Mouse (Mus musculus) MEL-GATA-1-ER (cell line): ENCODE data around the gene Lamb2.

Experiments used
- DNase-seq: peaks from one replicate; pipeline ENCODE4 v3.0.0-alpha.2; 2012; ENCODE audit warnings: low read depth; ENCODE audit errors: extremely low read depth

Lamb2 gene

DNA sequence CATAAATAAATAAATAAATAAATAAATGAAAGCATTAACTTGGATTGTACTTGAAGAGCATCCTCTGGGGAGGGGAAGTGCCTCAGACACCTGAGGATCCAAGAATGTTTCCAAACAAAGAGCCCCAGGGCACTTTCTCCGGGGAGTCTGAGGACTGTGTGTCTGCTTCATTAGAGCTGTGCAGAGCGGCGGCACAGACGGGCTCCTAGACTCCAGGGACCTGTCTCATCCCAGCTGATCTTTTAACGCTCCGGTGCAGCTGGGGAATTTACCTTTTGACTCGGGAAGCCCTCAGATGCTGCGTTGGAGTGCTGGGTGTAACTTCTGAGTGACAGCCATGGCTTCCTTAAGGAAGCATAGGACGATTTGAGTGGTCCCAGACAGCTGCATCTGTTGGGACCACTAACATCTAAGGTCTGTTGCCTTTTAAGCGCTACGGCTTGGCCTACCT is 18.3 kb upstream of the Lamb2 start, which contains the start of gene Klhdc8b:
Klhdc8b (minus strand) TSS at position 401 of the 451 bp plus-strand sequence.
- no peak for DNase-seq

DNA sequence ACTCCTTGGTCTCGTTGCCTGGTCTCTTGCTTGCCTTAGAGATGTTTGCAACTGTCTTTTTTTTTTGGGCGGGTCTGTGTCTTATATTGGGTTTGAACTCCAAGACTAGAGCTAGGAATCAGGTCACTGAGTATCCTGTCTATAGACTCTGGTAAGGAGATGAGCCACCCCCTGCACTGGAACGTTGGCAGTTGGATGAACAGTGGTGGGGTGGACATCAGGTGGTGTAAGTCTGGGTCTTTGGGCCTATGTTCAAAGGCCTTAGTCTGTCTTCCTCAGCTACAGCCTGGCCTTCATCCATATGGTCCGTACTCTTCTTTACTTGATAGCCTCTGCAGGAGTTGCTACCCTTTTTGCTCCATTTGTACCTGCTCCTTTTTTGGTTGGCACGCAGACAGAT is 17.9 kb upstream of the Lamb2 start:
- DNase-seq = no peak

DNA sequence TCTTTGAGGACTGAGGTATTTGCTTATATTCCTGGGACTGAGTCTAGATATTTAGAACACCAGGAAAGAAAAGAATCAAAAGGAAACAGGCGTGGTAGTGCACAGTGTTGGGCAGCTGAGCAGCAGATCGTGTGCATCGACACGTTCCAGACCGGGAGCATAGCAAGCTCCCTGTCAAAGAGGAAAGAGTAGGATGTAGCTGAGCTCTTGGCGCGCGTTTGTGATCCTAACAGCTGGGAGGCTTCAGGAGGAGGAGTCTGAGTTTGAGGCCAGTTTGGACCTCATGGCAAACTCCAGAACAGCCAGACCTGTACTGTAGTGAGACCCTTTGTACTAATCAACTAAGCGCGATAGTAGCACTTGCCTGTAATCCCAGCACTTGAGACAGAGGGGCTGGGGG is 17.3 kb upstream of the Lamb2 start:
- DNase-seq = no peak

GRCm38 (mm10) chr9:108463713-108464112 is 15.8 kb upstream of the Lamb2 start:
- no peak for DNase-seq

- no peak for DNase-seq
Observed at GRCm38 (mm10) chr9:108466219-108466618, 13.3 kb upstream of the Lamb2 start.

DNA sequence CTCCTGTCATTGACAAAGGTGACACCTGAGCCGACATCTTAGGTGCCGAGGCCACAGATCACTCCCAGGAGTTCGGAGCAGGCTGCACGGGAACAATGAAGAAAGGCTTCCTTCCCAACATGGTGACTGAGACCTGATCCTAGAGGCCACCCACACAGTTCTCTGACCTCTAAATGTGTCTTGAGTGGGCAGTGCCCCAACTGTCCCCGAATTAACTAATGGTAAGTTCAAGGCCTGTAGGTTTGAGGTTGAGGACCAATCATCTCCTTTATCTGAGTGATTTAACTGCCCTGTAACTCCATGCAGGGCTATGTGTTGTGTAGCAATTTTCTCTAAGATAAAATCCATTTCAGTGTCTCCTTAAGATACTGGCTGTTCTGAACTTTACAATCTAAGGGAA is 10.1 kb upstream of the Lamb2 start:
- DNase-seq = no peak

DNA sequence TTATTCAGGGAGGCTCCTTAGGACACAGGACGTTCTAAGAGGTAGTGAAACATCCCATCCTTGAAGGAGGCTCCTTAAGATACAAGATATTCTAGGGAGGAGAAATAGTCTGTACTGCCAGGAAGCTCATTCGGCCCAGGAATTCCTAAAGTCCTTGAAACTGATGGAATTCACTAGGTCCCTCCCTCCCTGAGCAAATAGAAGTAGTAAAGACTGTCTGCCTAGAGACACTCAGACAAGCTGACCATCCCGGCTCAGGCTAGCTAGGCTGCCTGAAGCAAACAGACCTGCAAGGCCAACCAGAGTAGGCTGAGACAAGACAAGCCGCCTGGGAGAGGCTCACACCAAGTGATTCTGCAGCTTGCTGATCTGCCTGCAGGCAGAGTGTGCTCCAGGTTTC is 9.7 kb upstream of the Lamb2 start:
- no peak for DNase-seq

- no peak for DNase-seq
Observed at GRCm38 (mm10) chr9:108474528-108474927, 5.0 kb upstream of the Lamb2 start.

- no peak for DNase-seq
Observed at GRCm38 (mm10) chr9:108478638-108479156, 839 bp upstream of the Lamb2 start.

DNA sequence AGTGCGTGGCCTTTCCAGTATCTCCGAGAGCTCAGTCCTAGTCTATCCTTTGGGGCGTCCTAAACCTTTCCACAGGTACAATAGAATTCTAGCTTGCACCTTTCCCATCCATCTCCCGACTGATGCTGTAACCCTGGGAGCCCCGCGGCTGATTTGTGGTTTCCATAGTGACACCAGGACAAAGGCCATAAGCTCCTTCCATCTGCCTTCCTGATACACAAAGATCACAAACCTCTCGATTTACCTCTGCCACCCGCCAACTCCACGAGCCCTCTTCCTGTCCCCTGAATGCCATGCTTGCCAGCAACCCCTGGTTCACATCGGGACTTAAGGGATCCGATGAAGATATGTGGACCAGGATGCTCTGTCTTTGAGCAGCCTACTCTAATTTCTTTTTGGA is 295 bp upstream of the Lamb2 start:
- DNase-seq = no peak

GRCm38 (mm10) chr9:108480813-108481519 is 1.4 kb downstream of the Lamb2 start:
- DNase-seq = no peak

DNA sequence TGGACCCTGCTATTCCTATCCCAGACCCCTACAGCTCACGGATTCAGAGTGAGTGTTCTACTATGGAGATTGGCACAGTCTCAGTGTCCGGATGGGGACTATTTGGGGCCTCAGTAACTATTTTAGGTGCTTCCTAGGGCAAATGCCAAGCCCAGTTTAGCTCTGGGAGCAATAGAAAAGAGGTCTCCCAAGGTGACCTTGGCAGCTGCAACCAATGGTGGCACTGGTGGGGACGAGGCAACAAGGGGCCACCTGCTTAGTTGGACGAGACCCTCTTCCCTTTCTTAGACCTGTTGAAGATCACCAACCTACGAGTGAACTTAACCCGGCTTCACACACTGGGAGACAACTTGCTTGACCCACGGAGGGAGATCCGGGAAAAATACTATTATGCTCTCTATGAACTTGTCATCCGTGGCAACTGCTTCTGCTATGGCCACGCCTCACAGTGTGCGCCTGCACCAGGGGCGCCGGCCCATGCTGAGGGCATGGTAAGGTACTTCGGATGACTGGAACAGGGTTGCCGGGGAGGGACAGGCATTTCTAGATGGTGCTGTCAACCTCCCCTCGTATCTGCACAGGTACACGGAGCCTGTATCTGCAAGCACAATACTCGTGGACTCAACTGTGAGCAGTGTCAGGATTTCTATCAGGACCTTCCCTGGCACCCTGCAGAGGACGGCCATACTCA is 2.1 kb downstream of the Lamb2 start:
- no peak for DNase-seq

GRCm38 (mm10) chr9:108483051-108483790 is 3.7 kb downstream of the Lamb2 start:
- DNase-seq = no peak

DNA sequence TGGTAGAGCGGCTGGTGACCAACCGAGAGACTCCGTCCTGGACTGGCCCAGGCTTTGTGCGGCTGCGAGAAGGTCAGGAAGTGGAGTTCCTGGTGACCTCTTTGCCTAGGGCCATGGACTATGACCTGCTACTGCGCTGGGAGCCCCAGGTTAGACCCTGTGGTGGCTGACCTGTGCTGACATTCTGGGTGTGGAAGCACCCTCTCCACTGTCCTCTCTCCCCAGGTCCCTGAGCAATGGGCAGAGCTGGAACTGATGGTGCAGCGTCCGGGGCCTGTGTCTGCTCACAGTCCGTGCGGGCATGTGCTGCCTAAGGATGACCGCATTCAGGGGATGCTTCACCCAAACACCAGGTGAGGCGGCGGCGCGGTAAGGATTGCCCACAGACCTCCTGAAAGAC is 4.5 kb downstream of the Lamb2 start:
- no peak for DNase-seq

DNA sequence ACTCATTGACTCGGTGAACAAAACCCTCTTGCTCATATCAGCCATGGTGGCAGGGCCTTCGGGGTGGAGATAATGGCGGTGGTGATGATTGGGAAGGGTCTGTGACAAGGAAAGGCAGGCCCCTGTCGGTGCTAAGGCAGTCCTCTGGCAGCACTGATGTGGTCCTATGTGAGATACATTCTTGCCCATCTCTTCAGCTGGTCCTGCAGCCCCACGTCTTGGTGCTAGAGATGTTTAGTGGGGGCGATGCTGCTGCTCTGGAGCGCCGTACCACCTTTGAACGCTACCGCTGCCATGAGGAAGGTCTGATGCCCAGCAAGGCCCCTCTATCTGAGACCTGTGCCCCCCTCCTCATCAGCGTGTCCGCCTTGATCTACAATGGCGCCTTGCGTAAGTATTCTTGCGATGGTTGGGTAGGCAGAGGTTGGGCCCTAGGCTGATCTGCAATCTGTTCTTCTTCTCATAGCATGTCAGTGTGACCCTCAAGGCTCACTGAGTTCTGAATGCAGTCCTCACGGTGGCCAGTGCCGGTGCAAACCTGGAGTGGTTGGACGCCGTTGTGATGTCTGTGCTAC is 5.9 kb downstream of the Lamb2 start:
- no peak for DNase-seq

DNA sequence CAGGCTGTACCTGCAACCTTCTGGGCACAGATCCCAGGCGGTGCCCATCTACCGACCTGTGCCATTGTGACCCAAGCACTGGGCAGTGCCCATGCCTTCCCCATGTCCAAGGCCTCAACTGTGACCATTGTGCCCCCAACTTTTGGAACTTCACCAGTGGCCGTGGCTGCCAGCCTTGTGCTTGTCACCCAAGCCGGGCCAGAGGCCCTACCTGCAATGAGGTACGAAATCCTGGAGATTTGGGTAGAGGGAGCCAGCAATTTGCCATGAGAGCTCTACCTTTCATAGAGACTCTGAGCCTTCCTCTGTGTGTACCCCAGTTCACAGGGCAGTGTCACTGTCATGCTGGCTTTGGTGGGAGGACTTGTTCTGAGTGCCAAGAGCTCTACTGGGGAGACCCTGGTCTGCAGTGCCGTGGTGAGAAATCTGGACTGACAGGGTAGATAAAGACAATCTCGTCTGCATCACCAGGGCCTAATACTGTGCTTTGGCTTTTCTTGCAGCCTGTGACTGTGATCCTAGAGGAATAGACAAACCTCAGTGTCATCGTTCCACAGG is 7.5 kb downstream of the Lamb2 start:
- DNase-seq = no peak

- no peak for DNase-seq
Observed at GRCm38 (mm10) chr9:108488403-108488802, 8.9 kb downstream of the Lamb2 start.

DNA sequence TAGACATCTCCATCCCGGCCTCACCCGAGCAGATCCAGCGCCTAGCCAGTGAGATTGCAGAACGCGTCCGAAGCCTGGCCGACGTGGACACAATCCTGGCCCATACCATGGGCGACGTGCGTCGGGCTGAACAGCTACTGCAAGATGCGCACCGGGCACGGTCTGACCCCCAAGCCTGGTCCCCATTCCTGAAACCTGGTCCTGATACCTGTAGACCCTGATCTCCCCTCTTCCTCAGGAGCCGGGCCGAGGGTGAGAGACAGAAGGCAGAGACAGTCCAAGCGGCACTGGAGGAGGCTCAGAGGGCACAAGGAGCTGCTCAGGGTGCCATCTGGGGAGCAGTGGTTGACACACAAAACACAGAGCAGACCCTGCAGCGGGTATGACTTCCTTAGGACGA is 9.7 kb downstream of the Lamb2 start:
- DNase-seq = no peak

GRCm38 (mm10) chr9:108489702-108490558 is 10.4 kb downstream of the Lamb2 start:
- DNase-seq = no peak

DNA sequence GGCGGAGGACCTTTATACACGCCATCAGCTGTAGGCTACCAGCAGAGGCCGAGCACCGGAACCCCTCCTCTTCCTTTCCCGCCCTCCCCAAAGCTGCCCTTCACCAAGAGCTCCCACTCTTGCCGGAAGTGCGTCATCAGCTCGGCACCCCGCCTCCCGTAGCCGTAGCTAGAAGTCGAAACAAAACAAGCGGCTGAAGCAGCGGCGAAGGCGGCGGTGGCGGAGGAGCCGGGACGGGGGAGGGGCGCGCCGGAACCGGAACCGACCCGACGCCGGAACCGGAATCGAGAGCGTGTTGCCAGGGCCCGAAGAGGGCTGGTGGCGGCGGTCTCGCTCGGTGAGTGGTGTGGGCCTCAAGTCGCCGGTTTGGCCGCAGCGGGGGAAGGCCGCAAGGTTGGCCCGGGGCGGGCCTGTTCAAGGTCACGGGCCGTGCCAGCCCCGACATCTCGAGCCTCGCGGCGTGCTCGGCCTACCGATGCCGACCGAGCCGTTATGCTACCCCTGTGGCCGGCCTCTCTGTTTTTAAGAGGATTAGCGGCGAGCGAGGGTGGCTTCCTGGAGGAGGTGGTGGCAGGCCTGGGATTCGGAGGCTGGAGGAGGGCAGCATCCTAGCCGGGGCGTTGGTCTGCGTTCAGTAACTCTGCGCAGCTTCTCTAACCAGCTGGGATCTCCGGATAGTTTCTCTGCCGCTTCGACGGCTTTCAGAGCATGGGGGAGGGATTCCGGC is 11.2 kb downstream of the Lamb2 start, which contains the start of gene Usp19:
Usp19 (plus strand) TSS at position 44 of the 727 bp plus-strand sequence.
- DNase-seq = peak; percentile 94
